Mouse (Mus musculus) layer of hippocampus, postnatal 36 days (tissue): ENCODE data around the gene H2-Ob. TPM values are rescaled to one million over a fixed set of nuclear protein-coding genes. Genes with fewer than 3 reads are reported as not detected.

Experiments used
- DNase-seq, 2 experiments: peaks; one replicate each; pipeline ENCODE4 v3.0.0; 2022
- total RNA-seq, 2 experiments: library from RNA; stranded (reverse); gene quantifications; 2 replicates each; pipeline ENCODE4 v1.2.3; 2021

The H2-Ob gene
- under 1 TPM in 1 of 2 experiments, not detected in 1; 0.47 TPM for total RNA-seq

- DNase-seq = no peak
These were observed at the start of gene H2-Ob for GRCm38 (mm10) chr17:34238706-34239105. Gene H2-Ob (plus strand): TSS chr17:34238903.

DNA sequence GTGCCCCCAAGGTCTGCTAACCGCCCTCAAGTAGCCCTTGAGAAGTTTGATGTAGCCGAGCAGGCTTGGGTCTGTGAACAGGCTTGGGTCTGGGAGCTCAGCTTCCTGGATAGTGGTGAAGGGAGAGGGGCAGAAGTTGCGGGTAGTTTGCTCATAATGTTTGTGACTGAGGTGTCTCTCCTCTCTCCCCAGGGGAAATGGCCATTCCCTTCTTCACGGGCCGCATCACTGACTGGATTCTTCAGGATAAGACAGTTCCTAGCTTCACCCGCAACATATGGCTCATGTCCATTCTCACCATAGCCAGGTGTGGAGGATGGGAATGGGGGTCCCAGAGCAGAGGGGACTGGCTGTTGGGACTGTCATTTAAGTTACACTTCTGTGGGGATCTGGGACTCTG, 49.7 kb upstream of the H2-Ob start:
- DNase-seq = no peak

DNA sequence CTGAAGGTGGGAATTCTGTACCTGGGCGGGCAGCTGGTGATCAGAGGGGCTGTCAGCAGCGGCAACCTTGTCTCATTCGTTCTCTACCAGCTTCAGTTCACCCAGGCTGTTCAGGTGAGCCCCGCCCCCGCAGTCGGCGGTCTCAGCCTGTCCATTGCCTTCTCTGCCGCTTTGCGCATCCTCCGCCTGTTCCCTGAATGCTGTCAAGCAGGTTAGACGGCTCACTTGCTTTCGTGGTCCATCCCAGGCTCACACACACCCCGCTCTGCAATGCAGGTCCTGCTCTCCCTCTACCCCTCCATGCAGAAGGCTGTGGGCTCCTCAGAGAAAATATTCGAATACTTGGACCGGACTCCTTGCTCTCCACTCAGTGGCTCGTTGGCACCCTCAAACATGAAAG, 45.9 kb upstream of the H2-Ob start:
- no peak for DNase-seq

DNA sequence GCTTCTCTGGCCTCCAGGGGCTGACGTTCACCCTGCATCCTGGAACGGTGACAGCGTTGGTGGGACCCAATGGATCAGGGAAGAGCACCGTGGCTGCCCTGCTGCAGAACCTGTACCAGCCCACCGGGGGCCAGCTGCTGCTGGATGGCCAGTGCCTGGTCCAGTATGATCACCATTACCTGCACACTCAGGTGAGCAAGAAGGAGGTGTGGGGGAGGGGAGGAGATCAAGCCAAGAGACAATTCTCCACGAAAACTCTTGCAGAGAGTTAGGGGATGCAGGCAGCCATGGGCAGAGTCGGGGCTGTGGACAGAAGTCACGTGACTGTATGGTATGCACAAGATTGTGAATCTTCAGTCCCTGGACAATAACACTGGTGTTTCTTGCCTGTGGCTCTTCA, 45.2 kb upstream of the H2-Ob start:
- no peak for DNase-seq

DNA sequence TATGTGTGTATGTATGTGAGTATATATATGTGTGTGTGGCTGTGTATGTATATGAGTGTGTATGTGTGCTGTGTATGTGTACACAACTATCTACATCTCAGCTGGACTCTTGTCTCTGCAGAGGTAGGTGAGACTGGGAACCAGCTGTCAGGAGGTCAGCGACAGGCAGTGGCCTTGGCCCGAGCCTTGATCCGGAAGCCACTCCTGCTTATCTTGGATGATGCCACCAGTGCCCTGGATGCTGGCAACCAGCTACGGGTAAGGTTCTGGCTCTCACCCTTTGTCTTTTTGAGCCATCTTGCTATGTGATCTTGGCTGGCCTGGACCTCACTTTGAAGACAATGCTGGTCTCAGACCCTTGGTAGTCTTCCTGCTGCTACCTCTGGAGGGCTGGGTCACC, 44.0 kb upstream of the H2-Ob start:
- no peak for DNase-seq

DNA sequence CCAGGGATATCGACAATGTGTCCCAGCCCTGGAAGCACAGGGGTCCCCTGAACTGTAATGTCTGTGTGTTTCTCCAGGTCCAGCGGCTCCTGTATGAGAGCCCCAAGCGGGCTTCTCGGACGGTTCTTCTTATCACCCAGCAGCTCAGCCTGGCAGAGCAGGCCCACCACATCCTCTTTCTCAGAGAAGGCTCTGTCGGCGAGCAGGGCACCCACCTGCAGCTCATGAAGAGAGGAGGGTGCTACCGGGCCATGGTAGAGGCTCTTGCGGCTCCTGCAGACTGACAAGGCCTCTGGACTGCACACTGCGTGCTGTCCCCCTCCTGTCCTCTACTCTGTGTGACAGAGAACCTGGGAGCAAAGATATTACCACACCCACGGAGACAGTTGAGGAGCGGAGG, 42.2 kb upstream of the H2-Ob start:
- DNase-seq = no peak

GRCm38 (mm10) chr17:34196941-34197894, 41.5 kb upstream of the H2-Ob start, which contains the start of gene Psmb8:
Gene Psmb8 (plus strand): TSS chr17:34197721.
- peak; percentile 80 to 83 for DNase-seq

GRCm38 (mm10) chr17:34197904-34198520, 40.7 kb upstream of the H2-Ob start:
- DNase-seq = no peak

- DNase-seq = no peak
These were observed 40.2 kb upstream of the H2-Ob start for GRCm38 (mm10) chr17:34198521-34198912.

GRCm38 (mm10) chr17:34199050-34199619, 39.6 kb upstream of the H2-Ob start:
- DNase-seq = no peak

DNA sequence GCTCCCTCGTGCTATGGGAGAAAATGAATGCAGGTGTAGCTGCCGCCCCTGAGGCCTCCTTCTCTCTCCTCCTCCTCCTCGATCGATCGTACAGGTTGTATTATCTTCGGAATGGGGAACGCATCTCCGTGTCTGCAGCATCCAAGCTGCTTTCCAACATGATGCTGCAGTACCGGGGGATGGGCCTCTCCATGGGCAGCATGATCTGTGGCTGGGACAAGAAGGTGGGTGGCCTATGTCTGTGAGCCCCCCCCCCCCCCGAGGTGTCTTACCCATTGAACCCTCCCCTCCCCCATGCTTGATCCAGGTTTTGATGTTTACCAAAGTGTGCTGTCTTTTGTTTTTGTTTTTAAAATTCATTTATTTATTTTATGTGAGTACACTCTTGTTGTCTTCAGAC, 38.7 kb upstream of the H2-Ob start:
- no peak for DNase-seq

DNA sequence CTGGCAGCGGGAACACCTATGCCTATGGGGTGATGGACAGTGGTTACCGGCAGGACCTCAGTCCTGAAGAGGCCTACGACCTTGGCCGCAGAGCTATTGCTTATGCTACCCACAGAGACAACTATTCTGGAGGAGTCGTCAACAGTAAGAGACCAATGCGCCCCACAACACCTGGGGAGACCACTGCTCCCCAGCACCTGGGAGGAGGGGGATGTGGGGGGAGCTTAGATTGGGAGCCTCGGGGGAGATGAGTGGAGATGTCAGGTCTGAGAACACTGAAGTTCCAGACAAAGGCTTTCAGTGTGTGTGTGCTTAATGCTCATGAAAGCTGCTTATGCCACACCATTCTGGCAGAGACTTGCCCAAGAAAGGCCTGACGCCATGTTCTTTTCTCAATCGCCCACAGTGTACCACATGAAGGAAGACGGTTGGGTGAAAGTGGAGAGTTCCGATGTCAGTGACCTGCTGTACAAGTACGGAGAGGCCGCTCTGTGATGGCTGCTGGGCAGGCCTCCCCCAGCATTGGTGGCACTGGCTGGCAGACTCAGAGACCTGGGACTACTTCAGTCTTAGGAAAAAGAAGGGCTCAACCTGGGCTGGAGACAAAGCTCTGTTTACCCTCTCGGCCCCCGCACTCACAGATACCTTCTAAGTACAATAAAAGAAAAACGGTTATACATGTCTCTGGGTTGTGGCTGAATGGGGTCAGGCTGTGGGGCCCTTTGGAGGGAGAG, 37.8 kb upstream of the H2-Ob start:
- DNase-seq = no peak

GRCm38 (mm10) chr17:34201506-34202055, 37.1 kb upstream of the H2-Ob start:
- DNase-seq = no peak

DNA sequence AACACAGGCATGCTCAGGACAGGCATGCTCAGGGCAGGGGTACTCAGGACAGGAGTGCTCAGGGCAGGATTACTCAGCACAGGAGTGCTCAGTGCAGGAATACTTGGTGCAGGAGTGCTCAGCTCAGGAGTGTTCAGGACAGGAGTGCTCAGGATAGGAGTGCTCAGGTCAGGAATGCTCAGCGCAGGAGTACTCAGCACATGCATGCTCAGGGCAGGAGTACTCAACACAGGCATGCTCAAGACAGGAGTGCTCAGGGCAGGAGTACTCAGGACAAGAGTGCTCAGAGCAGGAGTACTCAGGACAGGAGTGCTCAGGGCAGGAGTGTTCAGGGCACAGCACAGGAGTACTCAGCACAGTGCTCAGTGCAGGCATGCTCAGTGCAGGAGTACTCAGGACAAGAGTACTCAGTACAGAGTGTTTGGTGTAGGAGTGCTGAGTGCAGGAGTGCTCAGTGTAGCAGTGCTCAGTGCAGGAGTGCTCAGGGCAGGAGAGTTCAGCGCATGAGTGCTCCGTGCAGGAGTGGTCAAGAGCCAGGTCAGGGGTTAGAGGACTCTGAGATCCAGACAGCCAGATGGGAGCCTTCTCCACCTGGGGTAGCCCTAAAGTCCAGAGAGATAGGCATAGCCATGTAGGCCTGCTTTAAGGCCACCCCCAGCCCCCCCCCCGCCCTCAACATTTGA, 35.8 kb upstream of the H2-Ob start:
- no peak for DNase-seq

DNA sequence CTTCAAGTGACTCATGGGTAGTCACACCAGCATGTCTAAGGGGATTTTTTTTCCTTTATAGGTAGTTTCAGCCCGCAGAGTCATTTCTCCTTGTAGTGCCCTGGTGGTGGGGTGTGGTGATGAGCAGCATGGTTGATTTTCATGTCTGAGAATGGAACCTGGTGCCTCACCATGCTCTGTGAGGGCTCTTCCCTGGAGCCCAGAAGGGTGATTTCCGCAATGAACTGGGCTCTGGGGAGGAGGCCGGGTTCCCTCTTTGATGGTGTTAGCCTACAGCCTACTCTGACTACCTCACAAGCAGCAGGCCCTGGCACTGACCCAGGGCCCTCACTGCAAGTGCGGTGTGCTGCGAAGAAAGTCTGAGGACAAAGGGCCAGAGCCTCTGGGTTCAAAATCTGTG, 35.3 kb upstream of the H2-Ob start, which contains the start of gene Tap2:
TSS of gene Tap2 (plus strand) at position 84 of the 400 bp plus-strand sequence.
- no peak for DNase-seq

GRCm38 (mm10) chr17:34204303-34205010, 34.2 kb upstream of the H2-Ob start:
- DNase-seq = peak; percentile 84 to 85

DNA sequence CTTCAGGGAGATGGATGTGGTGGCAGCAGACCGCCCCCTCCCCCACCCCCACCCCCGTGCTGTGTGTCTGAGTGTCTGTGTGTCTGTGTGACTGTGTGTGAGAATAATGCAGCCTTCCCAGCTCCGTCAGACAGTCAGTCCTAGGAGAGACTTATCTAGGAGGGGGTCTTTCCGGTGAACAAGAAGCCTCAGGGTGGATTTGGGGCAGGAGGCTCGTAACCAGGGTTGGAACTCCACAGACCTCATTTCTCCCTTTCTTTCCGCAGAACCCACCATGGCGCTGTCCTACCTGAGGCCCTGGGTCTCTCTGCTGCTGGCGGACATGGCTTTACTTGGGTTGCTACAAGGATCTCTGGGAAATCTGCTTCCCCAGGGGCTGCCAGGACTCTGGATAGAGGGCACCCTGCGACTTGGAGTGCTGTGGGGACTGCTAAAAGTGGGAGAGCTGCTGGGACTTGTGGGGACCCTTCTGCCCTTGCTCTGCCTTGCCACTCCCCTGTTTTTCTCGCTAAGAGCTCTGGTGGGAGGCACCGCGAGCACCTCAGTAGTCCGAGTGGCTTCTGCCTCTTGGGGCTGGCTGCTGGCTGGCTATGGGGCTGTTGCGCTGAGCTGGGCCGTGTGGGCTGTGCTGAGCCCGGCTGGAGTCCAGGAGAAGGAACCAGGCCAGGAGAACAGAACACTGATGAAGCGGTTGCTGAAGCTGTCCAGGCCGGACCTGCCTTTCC, 33.5 kb upstream of the H2-Ob start:
- no peak for DNase-seq

- no peak for DNase-seq
These were observed 32.9 kb upstream of the H2-Ob start for GRCm38 (mm10) chr17:34205746-34206176.

DNA sequence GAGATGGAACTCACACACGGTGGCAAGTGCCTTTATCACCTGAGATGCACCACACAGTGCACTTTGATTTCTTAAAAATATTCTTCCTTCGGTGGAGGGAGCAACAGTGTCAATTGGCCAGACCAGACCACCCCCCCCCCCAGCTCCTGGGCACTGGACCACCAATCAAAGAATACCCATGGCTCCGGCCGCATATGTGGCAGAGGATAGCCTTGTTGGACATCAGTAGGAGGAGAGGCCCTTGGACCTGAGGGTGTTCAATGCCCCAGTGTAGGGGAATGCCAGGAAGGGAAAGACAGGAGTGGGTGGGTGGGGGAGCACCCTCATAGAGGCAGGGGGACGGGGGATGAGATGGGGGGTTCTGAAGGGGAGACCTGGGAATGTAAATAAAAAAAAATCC, 32.0 kb upstream of the H2-Ob start:
- DNase-seq = no peak

GRCm38 (mm10) chr17:34207456-34207855, 31.2 kb upstream of the H2-Ob start:
- no peak for DNase-seq
